Mouse (Mus musculus): ENCODE results near the gene Olfr235.
"Not testable (repeated sequence)": the region's sequence is repeated elsewhere in the genome, so short reads cannot be mapped to it uniquely, and the experiment has no call there.

The Olfr235 gene

GRCm38 (mm10) chr19:12260732-12261131 lies at the start of gene Olfr235:
Gene Olfr235 (plus strand): TSS chr19:12261032.
- DNase-seq (ENCODE audit: low spot score in 2 of 2): no peak

- DNase-seq (ENCODE audit: low spot score in 2 of 2): not testable (repeated sequence)
These were observed 28.3 kb upstream of the Olfr235 start, which contains the start of gene Olfr1432 for GRCm38 (mm10) chr19:12232496-12232895. Gene Olfr1432 (minus strand): TSS chr19:12232596.

GRCm38 (mm10) chr19:12241559-12241958 lies 19.3 kb upstream of the Olfr235 start, which contains the start of gene Olfr262:
Gene Olfr262 (minus strand): TSS chr19:12241659.
- DNase-seq (ENCODE audit: low spot score in 2 of 2): no peak

- DNase-seq (ENCODE audit: low spot score in 2 of 2): no peak
These were observed 18.7 kb downstream of the Olfr235 start, which contains the start of gene Olfr1434 for GRCm38 (mm10) chr19:12279554-12279953. Gene Olfr1434 (plus strand): TSS chr19:12279854.

- no peak for DNase-seq (ENCODE audit: low spot score in 2 of 2)
These were observed 32.1 kb downstream of the Olfr235 start for GRCm38 (mm10) chr19:12292979-12293378.

- DNase-seq (ENCODE audit: low spot score in 2 of 2): not testable (repeated sequence)
These were observed 38.2 kb downstream of the Olfr235 start, which contains the start of gene Olfr1436 for GRCm38 (mm10) chr19:12299030-12299429. Gene Olfr1436 (minus strand): TSS chr19:12299130.

Measured in frontal cortex, postnatal 10 days (tissue).